Mouse (Mus musculus): ENCODE results near the gene Zfp683. TPM values are rescaled to one million over a fixed set of nuclear protein-coding genes. Genes with fewer than 3 reads are reported as not detected.

Gene Zfp683
- polyA plus RNA-seq, 1 experiment: 3.6 TPM

DNA sequence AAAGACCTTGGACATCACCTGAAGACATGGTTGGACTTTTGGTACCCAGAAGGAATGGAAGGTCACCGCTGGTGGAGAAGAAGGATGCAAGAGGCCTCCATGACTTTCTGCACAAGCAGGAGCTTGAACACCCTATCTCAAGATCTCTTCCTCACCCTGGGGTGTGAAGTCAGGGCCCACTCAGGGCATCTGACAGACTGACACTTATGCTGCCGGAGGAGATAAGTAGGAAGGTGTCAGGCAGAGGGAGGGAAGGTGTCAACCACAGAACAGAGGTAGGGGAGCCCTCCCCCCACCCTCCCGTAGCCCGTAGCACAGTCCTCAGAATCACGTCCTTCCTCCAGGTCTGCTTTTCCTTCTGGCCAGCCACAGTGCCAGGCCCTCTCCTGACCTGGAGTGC, 6.0 kb upstream of the Zfp683 start:
- H3K27ac ChIP-seq (ENCODE audit: insufficient read depth, low read length): no peak overlapping the region
- TF ChIP-seq CTCF (IDR thresholded peaks at IDR 0.05; ENCODE audit: extremely low read depth, insufficient read depth, insufficient read length, insufficient replicate concordance) (no peak), POLR2A (IDR thresholded peaks at IDR 0.05; ENCODE audit: low read depth, low read length) (no peak)
- 57% methylated on average over 5 of the region's 5 CpGs for WGBS
- no peaks in the 10 kb centered on the region for H3K4me1 ChIP-seq (ENCODE audit: control insufficient read depth, insufficient read depth, insufficient read length)
- DNase-seq (ENCODE audit: low read depth in 1 of 2, low spot score in 2 of 2): no peak
- H3K36me3 ChIP-seq (ENCODE audit: control insufficient read depth, insufficient read depth, low read length): no peaks in the 10 kb centered on the region
- H3K27me3 ChIP-seq (ENCODE audit: control insufficient read depth, insufficient read depth, low read length): no peaks in the 10 kb centered on the region
- H3K4me3 ChIP-seq (ENCODE audit: extremely low read depth, insufficient read depth, insufficient read length): no peak overlapping the region

DNA sequence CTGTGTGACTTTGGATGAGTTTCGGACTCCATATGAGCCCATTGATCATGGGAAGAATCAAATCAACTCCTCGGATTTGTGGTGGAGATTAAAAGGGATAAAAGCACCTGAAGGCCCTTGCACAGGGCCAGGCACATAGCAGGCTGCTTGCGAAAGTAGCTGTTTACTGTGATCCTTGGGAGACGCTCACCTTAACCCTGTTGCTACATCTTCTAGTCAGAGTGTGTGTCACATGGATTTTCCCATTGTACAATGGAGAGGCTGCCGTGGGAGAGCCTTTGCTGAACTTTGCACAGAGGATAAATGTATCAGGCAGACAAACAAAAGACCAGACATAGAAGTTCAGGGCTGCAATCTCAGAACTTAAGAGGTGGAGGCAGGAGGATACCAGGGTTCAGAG, 1.7 kb upstream of the Zfp683 start:
- Histone ChIP-seq H3K27ac (ENCODE audit: insufficient read depth, low read length) (no peak overlapping the region), H3K4me1 (ENCODE audit: control insufficient read depth, insufficient read depth, insufficient read length) (no peaks in the 10 kb centered on the region), H3K27me3 (ENCODE audit: control insufficient read depth, insufficient read depth, low read length) (no peaks in the 10 kb centered on the region), H3K4me3 (ENCODE audit: extremely low read depth, insufficient read depth, insufficient read length) (no peak overlapping the region), H3K36me3 (ENCODE audit: control insufficient read depth, insufficient read depth, low read length) (no peaks in the 10 kb centered on the region)
- no peak for DNase-seq (ENCODE audit: low read depth in 1 of 2, low spot score in 2 of 2)
- no peak for TF ChIP-seq POLR2A (IDR thresholded peaks at IDR 0.05; ENCODE audit: low read depth, low read length)
- no peak for TF ChIP-seq CTCF (IDR thresholded peaks at IDR 0.05; ENCODE audit: extremely low read depth, insufficient read depth, insufficient read length, insufficient replicate concordance)
- 77% methylated on average over 5 of the region's 5 CpGs for WGBS

DNA sequence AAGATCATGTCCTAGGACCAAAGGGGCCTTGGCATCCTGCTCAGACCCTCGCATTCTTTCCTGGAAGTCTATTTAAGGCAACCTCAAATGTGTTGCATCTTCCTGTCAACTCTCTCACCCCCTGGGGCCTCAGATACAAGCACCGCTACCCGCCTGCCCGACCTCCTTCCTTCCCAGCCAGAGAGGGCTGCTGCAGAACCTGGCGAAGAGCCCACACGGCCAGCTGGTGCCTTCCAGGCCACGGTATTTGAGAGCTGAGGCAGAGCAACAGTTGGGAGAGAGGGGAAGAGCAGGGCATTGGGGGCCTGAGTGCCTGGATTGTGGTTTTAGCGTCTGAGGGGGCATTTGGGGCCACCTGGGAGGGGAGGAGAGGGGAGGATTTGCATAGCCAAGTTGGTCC, 1.1 kb upstream of the Zfp683 start:
- Histone ChIP-seq H3K4me1 (ENCODE audit: control insufficient read depth, insufficient read depth, insufficient read length) (no peaks in the 10 kb centered on the region), H3K36me3 (ENCODE audit: control insufficient read depth, insufficient read depth, low read length) (no peaks in the 10 kb centered on the region), H3K27ac (ENCODE audit: insufficient read depth, low read length) (no peak overlapping the region), H3K27me3 (ENCODE audit: control insufficient read depth, insufficient read depth, low read length) (no peaks in the 10 kb centered on the region), H3K4me3 (ENCODE audit: extremely low read depth, insufficient read depth, insufficient read length) (no peak overlapping the region)
- TF ChIP-seq POLR2A (IDR thresholded peaks at IDR 0.05; ENCODE audit: low read depth, low read length): no peak
- no peak for DNase-seq (ENCODE audit: low read depth in 1 of 2, low spot score in 2 of 2)
- 9% methylated on average over 8 of the region's 8 CpGs for WGBS

DNA sequence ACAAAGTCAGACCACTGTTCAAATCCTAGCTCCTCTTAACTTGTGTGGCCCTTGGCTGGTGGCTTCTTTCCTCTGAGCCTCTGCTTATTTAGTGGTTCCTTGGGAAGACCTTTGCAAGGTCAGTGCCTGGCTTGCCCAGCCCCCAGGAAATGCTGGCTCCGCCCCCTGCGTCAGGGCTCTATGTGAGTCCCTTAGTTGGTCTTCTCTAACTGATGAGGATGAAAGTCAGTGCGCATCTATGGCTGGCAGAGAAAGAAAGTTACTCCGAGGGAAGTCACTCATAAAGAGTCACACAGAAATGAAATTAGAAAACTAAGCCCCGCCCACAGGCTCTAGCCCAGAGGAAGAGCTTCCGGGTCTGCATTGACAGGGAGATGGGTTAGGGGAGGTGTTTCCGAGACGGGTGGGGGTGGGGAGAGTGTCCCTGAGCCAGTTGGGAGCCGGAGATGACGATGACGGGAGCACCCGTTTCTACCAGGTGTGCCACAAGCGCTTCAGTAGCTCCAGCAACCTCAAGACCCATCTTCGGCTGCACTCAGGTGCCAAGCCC, 4.6 kb downstream of the Zfp683 start:
- Histone ChIP-seq H3K4me1 (ENCODE audit: control insufficient read depth, insufficient read depth, insufficient read length) (peaks cover 10% of the 10 kb centered on the region; the same call in 1 of the 2 replicates), H3K27me3 (ENCODE audit: control insufficient read depth, insufficient read depth, low read length) (no peaks in the 10 kb centered on the region), H3K36me3 (ENCODE audit: control insufficient read depth, insufficient read depth, low read length) (no peaks in the 10 kb centered on the region), H3K27ac (ENCODE audit: insufficient read depth, low read length) (peak overlapping the region; percentile 77), H3K4me3 (ENCODE audit: extremely low read depth, insufficient read depth, insufficient read length) (peak overlapping the region; percentile 39)
- TF ChIP-seq POLR2A (IDR thresholded peaks at IDR 0.05; ENCODE audit: low read depth, low read length) (no peak), CTCF (IDR thresholded peaks at IDR 0.05; ENCODE audit: extremely low read depth, insufficient read depth, insufficient read length, insufficient replicate concordance) (no peak)
- DNase-seq (ENCODE audit: low read depth in 1 of 2, low spot score in 2 of 2): no peak
- WGBS: 42% methylated on average over 14 of the region's 14 CpGs

DNA sequence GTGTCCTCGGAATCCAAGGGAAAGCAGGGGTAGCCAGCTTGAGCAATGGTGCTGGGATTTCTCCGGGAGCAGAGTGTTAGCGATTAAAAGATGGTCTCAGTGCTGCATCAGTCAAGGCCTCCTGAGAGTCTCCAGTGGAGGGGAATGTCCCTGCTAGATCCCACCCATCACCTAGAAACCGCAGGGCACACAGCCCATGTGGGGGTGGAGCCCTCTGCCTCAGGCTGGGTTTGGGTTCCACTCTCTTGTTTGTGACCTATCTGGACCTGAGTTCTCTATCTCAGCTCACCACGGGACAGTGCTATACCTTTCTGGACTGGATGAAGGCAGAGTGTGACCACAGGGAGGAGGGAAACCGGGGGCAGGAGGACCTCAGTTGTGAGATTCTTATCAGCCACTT, 5.3 kb downstream of the Zfp683 start:
- Histone ChIP-seq H3K27me3 (ENCODE audit: control insufficient read depth, insufficient read depth, low read length) (no peaks in the 10 kb centered on the region), H3K4me3 (ENCODE audit: extremely low read depth, insufficient read depth, insufficient read length) (peak overlapping the region; percentile 39; the same call in 1 of the 2 replicates), H3K4me1 (ENCODE audit: control insufficient read depth, insufficient read depth, insufficient read length) (peaks cover 10% of the 10 kb centered on the region; the same call in 1 of the 2 replicates), H3K27ac (ENCODE audit: insufficient read depth, low read length) (peak overlapping the region; percentile 77), H3K36me3 (ENCODE audit: control insufficient read depth, insufficient read depth, low read length) (no peaks in the 10 kb centered on the region)
- no peak for DNase-seq (ENCODE audit: low read depth in 1 of 2, low spot score in 2 of 2)
- 58% methylated on average over 6 of the region's 6 CpGs for WGBS
- no peak for TF ChIP-seq POLR2A (IDR thresholded peaks at IDR 0.05; ENCODE audit: low read depth, low read length)
- no peak for TF ChIP-seq CTCF (IDR thresholded peaks at IDR 0.05; ENCODE audit: extremely low read depth, insufficient read depth, insufficient read length, insufficient replicate concordance)

DNA sequence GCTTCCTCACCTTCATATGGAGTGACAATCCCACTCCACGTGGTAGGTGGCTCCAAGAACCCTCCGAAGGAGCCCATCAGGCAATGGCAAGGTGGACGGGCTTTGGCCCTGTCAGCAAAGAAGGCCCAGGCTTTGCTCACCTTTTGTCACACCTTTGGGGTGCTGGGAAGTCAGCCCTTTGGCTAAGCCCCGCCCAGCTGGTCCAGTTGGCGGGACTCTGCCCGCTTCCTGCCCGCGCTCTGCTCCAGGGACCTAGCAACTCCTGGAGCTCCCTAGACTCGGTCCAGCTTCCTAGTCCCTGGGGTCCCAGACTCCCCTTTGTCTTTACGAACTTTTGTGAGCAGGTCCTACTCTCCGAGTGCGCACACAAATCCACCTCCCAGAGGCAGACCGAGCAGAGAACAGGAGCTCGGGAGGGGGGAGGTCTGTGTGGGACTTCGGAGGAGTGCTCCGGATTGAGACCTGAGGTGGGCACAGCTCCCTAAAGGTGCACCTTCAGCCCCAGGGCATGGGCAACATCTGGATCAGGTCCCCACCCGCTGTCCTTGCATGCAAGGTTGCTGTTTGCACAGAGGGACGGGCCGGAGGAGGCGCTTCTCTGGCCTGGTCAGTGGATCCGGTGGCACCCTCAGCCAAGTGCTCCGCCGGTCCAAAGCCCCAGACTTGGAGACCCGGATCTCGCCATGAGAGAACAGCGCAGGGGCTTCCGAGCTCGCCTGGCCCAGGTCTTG, 6.7 kb downstream of the Zfp683 start, which contains the start of gene Crybg2:
TSS of gene Crybg2 (plus strand) at position 681 of the 731 bp plus-strand sequence.
- H3K4me3 ChIP-seq (ENCODE audit: extremely low read depth, insufficient read depth, insufficient read length): no peak within 1 kb of the TSS
- TF ChIP-seq POLR2A (IDR thresholded peaks at IDR 0.05; ENCODE audit: low read depth, low read length): no peak
- no peak for TF ChIP-seq CTCF (IDR thresholded peaks at IDR 0.05; ENCODE audit: extremely low read depth, insufficient read depth, insufficient read length, insufficient replicate concordance)
- no peak for DNase-seq (ENCODE audit: low read depth in 1 of 2, low spot score in 2 of 2)
- H3K4me1 ChIP-seq (ENCODE audit: control insufficient read depth, insufficient read depth, insufficient read length): peaks cover 10% of the 10 kb centered on the region; the same call in 1 of the 2 replicates
- no peaks in the 10 kb centered on the region for H3K36me3 ChIP-seq (ENCODE audit: control insufficient read depth, insufficient read depth, low read length)
- no peak within 1 kb of the TSS for H3K27ac ChIP-seq (ENCODE audit: insufficient read depth, low read length)
- no peaks in the 10 kb centered on the region for H3K27me3 ChIP-seq (ENCODE audit: control insufficient read depth, insufficient read depth, low read length)
- WGBS: 88% methylated on average over 28 of the region's 28 CpGs

Measured in spleen, adult 2 months (tissue).